Mouse (Mus musculus) CH12.LX (cell line): Measurements from ENCODE around the gene Srp68. TPM values are rescaled to one million over a fixed set of nuclear protein-coding genes. Genes with fewer than 3 reads are reported as not detected.
A peak's percentile ranks its signal among the peaks of the same experiment; 100 is the strongest.

Experiments
- DNase-seq: peaks from one replicate; pipeline ENCODE4 v3.0.0-alpha.2; 2013; ENCODE audit errors: extremely low read depth
- H3K27ac ChIP-seq: 2 replicates; pipeline ENCODE4 v1.5.1; 2012; ENCODE audit warnings: low read depth, mild to moderate bottlenecking, control low read depth, moderate library complexity; ENCODE audit not compliant: insufficient read depth
- H3K27me3 ChIP-seq: replicated peaks from 2 replicates; pipeline ENCODE3; 2012; ENCODE audit warnings: inconsistent platforms
- H3K36me3 ChIP-seq, 2 experiments: replicated peaks in 1 of 2; 2 replicates each; pipeline versions ENCODE3 to v1.6.1; 2012; ENCODE audit warnings: inconsistent platforms in 1 of 2, low read length in 1 of 2, mild to moderate bottlenecking in 1 of 2, mixed read lengths in 1 of 2, moderate library complexity in 1 of 2; ENCODE audit not compliant: control insufficient read depth in 1 of 2, insufficient read depth in 1 of 2
- H3K4me1 ChIP-seq, 2 experiments: 2 replicates each; pipeline ENCODE4 v1.6.1; 2012; ENCODE audit warnings: inconsistent platforms in 1 of 2, moderate library complexity in 1 of 2; ENCODE audit not compliant: insufficient read depth in 2 of 2, control insufficient read depth in 1 of 2
- H3K4me2 ChIP-seq: 2 replicates; pipeline ENCODE4 v1.6.1; 2012; ENCODE audit warnings: low read depth, mild to moderate bottlenecking, control low read depth; ENCODE audit not compliant: poor library complexity, insufficient read depth, severe bottlenecking
- H3K4me3 ChIP-seq, 3 experiments: fragments of 150-350 bp in 1 of 3; sonication (generic) in 1 of 3; replicated peaks in 1 of 3; 2 replicates each; pipeline versions ENCODE3 to v1.5.1; 2011 to 2012; ENCODE audit warnings: low read depth in 2 of 3, low read length in 2 of 3, mild to moderate bottlenecking in 2 of 3, moderate library complexity in 2 of 3, control low read depth in 1 of 3, improper control_type of control experiment in 1 of 3, inconsistent platforms in 1 of 3, mixed read lengths in 1 of 3; ENCODE audit not compliant: poor library complexity in 1 of 3
- H3K79me2 ChIP-seq: replicated peaks from 2 replicates; pipeline ENCODE4 v1.6.1; 2012; ENCODE audit warnings: mild to moderate bottlenecking, moderate library complexity; ENCODE audit not compliant: control insufficient read depth, poor library complexity, insufficient read depth, severe bottlenecking; ENCODE audit errors: extremely low read depth
- H3K9ac ChIP-seq: 2 replicates; pipeline ENCODE4 v1.6.1; 2012; ENCODE audit warnings: low read depth, mild to moderate bottlenecking, control low read depth, moderate library complexity; ENCODE audit not compliant: insufficient read depth
- H3K9me3 ChIP-seq: replicated peaks from 2 replicates; pipeline ENCODE3; 2012; ENCODE audit warnings: low read length, inconsistent platforms, mixed read lengths
- BHLHE40 ChIP-seq: IDR thresholded peaks from 2 replicates; pipeline ENCODE4 v1.6.1; 2011; ENCODE audit warnings: mild to moderate bottlenecking, low read depth, low read length, improper control_type of control experiment
- CTCF ChIP-seq, 2 experiments: IDR thresholded peaks in 1 of 2; conservative IDR thresholded peaks in 1 of 2; 2 replicates each; pipeline ENCODE4 v1.5.1; 2011 to 2012; ENCODE audit warnings: low read depth in 2 of 2, low read length in 2 of 2, improper control_type of control experiment in 1 of 2, inconsistent platforms in 1 of 2, mild to moderate bottlenecking in 1 of 2, moderate library complexity in 1 of 2
- E2F4 ChIP-seq: IDR thresholded peaks from 2 replicates; pipeline ENCODE4 v1.6.1; 2011; ENCODE audit warnings: low read depth, low read length, improper control_type of control experiment; ENCODE audit not compliant: insufficient replicate concordance
- EP300 ChIP-seq: IDR thresholded peaks from 2 replicates; pipeline ENCODE4 v1.6.1; 2011; ENCODE audit warnings: low read length, improper control_type of control experiment
- ETS1 ChIP-seq: conservative IDR thresholded peaks from 2 replicates; pipeline ENCODE4 v1.6.1; 2012; ENCODE audit warnings: low read depth, mild to moderate bottlenecking, inconsistent platforms, low read length, improper control_type of control experiment, moderate library complexity
- GABPA ChIP-seq: IDR thresholded peaks from 2 replicates; pipeline ENCODE4 v1.6.1; 2012; ENCODE audit warnings: low read depth, low read length, improper control_type of control experiment, inconsistent platforms; ENCODE audit not compliant: insufficient replicate concordance
- HCFC1 ChIP-seq: IDR thresholded peaks from 2 replicates; pipeline ENCODE4 v1.6.1; 2012; ENCODE audit warnings: low read depth, mild to moderate bottlenecking, inconsistent platforms, low read length, improper control_type of control experiment
- JUN ChIP-seq: IDR thresholded peaks from 2 replicates; pipeline ENCODE4 v1.6.1; 2011; ENCODE audit warnings: low read depth, mild to moderate bottlenecking, low read length, improper control_type of control experiment, moderate library complexity; ENCODE audit not compliant: insufficient read depth
- JUND ChIP-seq: conservative IDR thresholded peaks from 2 replicates; pipeline ENCODE4 v1.6.1; 2011; ENCODE audit warnings: low read depth, low read length, improper control_type of control experiment
- MAX ChIP-seq: IDR thresholded peaks from 2 replicates; pipeline ENCODE4 v1.6.1; 2011; ENCODE audit warnings: low read length, improper control_type of control experiment
- MXI1 ChIP-seq: IDR thresholded peaks from 2 replicates; pipeline ENCODE4 v1.6.1; 2011; ENCODE audit warnings: mild to moderate bottlenecking, low read depth, low read length, improper control_type of control experiment
- MYC ChIP-seq: IDR thresholded peaks from 2 replicates; pipeline ENCODE4 v1.6.1; 2011; ENCODE audit warnings: low read depth, mild to moderate bottlenecking, improper control_type of control experiment, low read length
- NELFE ChIP-seq: IDR thresholded peaks from 2 replicates; pipeline ENCODE4 v1.6.1; 2011; ENCODE audit warnings: low read depth, low read length, improper control_type of control experiment
- NRF1 ChIP-seq: IDR thresholded peaks from 2 replicates; pipeline ENCODE4 v1.6.1; 2014; ENCODE audit warnings: low read depth, mild to moderate bottlenecking, inconsistent platforms, low read length, improper control_type of control experiment, moderate library complexity
- POLR2AphosphoS2 ChIP-seq: IDR thresholded peaks from 2 replicates; pipeline ENCODE4 v1.6.1; 2011; ENCODE audit warnings: low read depth, low read length, improper control_type of control experiment
- SMC3 ChIP-seq: IDR thresholded peaks from 2 replicates; pipeline ENCODE4 v1.6.1; 2011; ENCODE audit warnings: low read depth, low read length, improper control_type of control experiment
- TBP ChIP-seq: conservative IDR thresholded peaks from 2 replicates; pipeline ENCODE4 v1.6.1; 2011; ENCODE audit warnings: low read depth, low read length, improper control_type of control experiment
- TCF12 ChIP-seq: IDR thresholded peaks from 2 replicates; pipeline ENCODE4 v1.6.1; 2014; ENCODE audit warnings: low read depth, mild to moderate bottlenecking, inconsistent platforms, low read length, improper control_type of control experiment
- UBTF ChIP-seq: IDR thresholded peaks from 2 replicates; pipeline ENCODE4 v1.6.1; 2012; ENCODE audit warnings: low read depth, mild to moderate bottlenecking, inconsistent platforms, low read length, improper control_type of control experiment, moderate library complexity
- ZMIZ1 ChIP-seq: IDR thresholded peaks from 2 replicates; pipeline ENCODE4 v1.6.1; 2012; ENCODE audit warnings: low read depth, mild to moderate bottlenecking, inconsistent platforms, low read length, improper control_type of control experiment
- dilution Hi-C: fragments of 300-500 bp; cut with MboI; formaldehyde crosslinking; loops from 2 replicates; pipeline ENCODE4 v1.14.3; 2020; ENCODE audit warnings: low sequenced_read_pairs; ENCODE audit not compliant: extremely low pct_unique_long_range_greater_than_20kb, extremely low pct_ligation_motif_present
- in situ Hi-C: fragments of 300-500 bp; cut with MboI; formaldehyde crosslinking; loops from 3 replicates; pipeline ENCODE4 v1.14.3; 2019; ENCODE audit warnings: low sequenced_read_pairs, low pct_ligation_motif_present, low pct_unique_long_range_greater_than_20kb, mixed read lengths
- polyA plus RNA-seq: library from polyadenylated mRNA; unstranded; fragments of >175 nt; gene quantifications from 2 replicates; pipeline ENCODE4 v1.2.1, GENCODE M21; 2012; ENCODE audit warnings: low read depth; ENCODE audit not compliant: insufficient read length
- total RNA-seq, 2 experiments: library from RNA; depleted of rRNA; stranded (reverse); fragments of 300-350 nt in 1 of 2; fragments of >200 nt in 1 of 2; gene quantifications; 2 replicates each; pipeline ENCODE4 v1.2.3; 2012 to 2014

The Srp68 gene
- total and polyA plus RNA-seq, 3 experiments: 53.2 to 184 (median 74.7) TPM

DNA sequence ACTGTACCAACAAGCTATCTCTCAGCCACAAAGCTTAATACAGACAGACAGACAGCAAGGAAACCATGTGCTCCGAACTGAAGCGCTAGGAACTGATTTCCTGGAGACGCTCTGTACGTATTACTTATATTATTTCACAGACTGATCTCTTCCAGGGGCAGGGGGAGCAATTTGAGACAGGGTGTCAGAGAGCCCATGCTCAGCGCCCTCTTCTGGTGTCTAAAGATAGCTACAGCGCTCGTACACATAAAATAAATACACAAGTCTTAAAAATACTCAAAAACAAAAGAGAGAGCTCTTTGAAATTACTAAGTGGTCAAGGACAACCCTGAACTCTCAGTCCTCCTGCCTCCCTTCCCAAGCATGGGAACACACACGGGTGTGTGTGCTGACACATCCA is 6.4 kb downstream of the Srp68 start:
- in situ Hi-C loops: no loop called here
- no peak overlapping the region for H3K9ac ChIP-seq
- H3K79me2 ChIP-seq: peaks cover 38% of the 10 kb centered on the region
- DNase-seq: peak; percentile 27
- no peaks in the 10 kb centered on the region for H3K9me3 ChIP-seq
- no peak overlapping the region for H3K4me2 ChIP-seq
- dilution Hi-C loops: no loop called here
- peaks cover 79 to 96% of the 10 kb centered on the region in 2 experiments for H3K36me3 ChIP-seq
- H3K4me1 ChIP-seq: peaks cover 6 to 50% of the 10 kb centered on the region in 2 experiments; a peak in 3 of 4 replicates
- no peak for TF ChIP-seq JUND
- peak in 1 of 2 experiments; percentile 57; a peak in 3 of 4 replicates for TF ChIP-seq CTCF (conservative IDR thresholded peaks at IDR 0.05 in 1 of 2, IDR thresholded peaks at IDR 0.05 in 1 of 2; ENCODE audit: low read depth in 2 of 2, low read length in 2 of 2)
- TF ChIP-seq HCFC1: no peak
- TF ChIP-seq JUN: no peak
- no peak for TF ChIP-seq NELFE
- no peak for TF ChIP-seq MYC
- TF ChIP-seq SMC3: peak; percentile 18; the same call in 1 of the 2 replicates
- no peaks in the 10 kb centered on the region for H3K27me3 ChIP-seq
- no peak overlapping the region for H3K27ac ChIP-seq
- no peak overlapping the region for H3K4me3 ChIP-seq

DNA sequence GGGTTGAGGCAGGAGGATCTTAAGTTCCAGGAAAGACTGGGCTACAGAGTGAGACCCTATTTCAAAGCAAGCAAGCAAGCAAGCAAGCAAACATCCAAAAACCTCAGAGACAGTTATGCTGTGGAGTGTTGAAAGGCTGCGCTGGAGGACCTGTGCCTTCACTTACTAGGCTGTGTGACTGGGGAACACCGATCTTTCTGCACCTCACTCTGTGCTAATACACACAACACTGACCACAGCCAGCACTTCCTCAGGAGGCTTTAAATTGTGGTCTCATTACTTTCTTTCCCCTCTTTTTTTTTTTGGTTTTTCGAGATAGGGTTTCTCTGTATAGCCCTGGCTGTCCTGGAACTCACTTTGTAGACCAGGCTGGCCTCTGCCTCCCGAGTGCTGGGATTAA is 8.2 kb downstream of the Srp68 start:
- Histone ChIP-seq H3K9me3 (no peaks in the 10 kb centered on the region), H3K79me2 (peaks cover 20% of the 10 kb centered on the region), H3K4me3 (no peak overlapping the region), H3K9ac (no peak overlapping the region), H3K27ac (no peak overlapping the region), H3K4me2 (no peak overlapping the region), H3K27me3 (no peaks in the 10 kb centered on the region), H3K4me1 (peaks cover 2 to 32% of the 10 kb centered on the region in 2 experiments; a peak in 3 of 4 replicates), H3K36me3 (peaks cover 89 to 97% of the 10 kb centered on the region in 2 experiments)
- in situ Hi-C loops: no loop called here
- DNase-seq: no peak
- TF ChIP-seq EP300 (no peak), NRF1 (no peak), MAX (no peak), UBTF (no peak), MXI1 (no peak), CTCF (conservative IDR thresholded peaks at IDR 0.05 in 1 of 2, IDR thresholded peaks at IDR 0.05 in 1 of 2; ENCODE audit: low read depth in 2 of 2, low read length in 2 of 2) (no peak), E2F4 (no peak), ETS1 (no peak), POLR2AphosphoS2 (no peak), ZMIZ1 (no peak), TBP (no peak), SMC3 (no peak), MYC (no peak), BHLHE40 (no peak), GABPA (no peak), TCF12 (no peak)
- TF ChIP-seq, all 38 proteins: peak for 0
- dilution Hi-C loops: no loop called here
